Mouse (Mus musculus): ENCODE measurements around the gene Traf7.

- TF ChIP-seq POLR2A (IDR thresholded peaks at IDR 0.05; ENCODE audit: low read depth, low read length): no peak
- no peak for TF ChIP-seq CTCF (IDR thresholded peaks at IDR 0.05; ENCODE audit: extremely low read depth, insufficient read length, insufficient replicate concordance, low read depth, low read length)
Measured at GRCm38 (mm10) chr17:24532045-24532444, 4.3 kb upstream of the Traf7 start.
